Comparison of ENCODE assay signal across 7 mouse cellular contexts in the genomic region with DNA sequence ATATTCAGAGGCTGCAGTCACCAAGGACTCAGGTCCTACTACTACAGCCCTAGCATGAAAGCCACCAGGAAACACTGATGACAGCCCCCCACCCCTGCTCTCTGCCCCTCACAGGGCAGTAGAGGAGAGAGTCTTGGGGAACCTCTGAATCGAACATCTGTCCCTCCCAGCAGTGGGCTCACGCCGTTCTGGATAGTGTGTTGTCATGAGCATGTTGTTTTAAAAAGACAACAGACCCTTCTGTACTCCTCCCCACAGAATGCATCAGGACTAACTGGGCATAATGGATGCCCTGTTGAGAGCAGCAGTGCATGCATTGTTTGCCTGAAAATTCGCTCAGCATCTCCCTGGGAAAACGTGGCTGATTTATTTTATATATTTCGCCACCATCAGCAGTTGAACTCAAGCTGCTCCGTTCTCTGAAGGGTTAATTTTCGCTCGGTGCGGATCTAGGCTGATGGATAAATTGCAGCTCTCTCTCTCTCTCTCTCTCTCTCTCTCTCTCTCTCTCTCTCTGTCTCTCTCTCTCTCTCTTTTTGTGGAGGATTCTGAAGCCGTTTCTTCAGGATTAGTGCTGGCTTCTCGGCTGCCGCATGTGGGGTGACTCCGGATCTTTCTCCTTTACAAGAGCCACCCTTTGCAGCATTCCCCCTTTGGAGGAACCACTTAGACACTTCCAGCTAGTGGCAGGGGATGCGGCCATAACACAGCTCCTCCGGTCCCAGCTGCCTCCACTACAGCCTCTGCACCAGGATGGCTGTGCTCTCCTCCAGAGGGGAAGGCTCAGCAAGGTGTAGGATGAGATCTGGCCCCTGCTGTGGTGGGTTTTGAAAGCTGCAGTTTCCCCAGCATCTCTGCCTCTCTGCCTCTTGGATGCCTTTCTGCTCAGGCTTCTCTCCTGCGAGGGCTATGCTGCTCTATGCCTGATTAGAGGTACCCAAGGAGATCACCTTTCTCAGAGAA.
DNase-seq lines count a peak whose midpoint lies in the region; ATAC-seq lines count a peak whose summit lies in the region.

No protein-coding gene starts in this region.

- H3K27ac ChIP-seq in lung, embryonic 15.5 days = no peak overlapping the region
- no peak overlapping the region for H3K27ac ChIP-seq in embryonic facial prominence, embryonic 13.5 days

- no peak for ATAC-seq in lung, embryonic 15.5 days (ENCODE audit: borderline replicate concordance, extremely low read depth, low FRiP score, low TSS enrichment)
- ATAC-seq in embryonic facial prominence, embryonic 13.5 days (ENCODE audit: insufficient number of reproducible peaks, insufficient read depth, low FRiP score, low TSS enrichment, low read depth) = 0 out of 2 replicates have a peak, but pooled peaks have one; percentile 37

- no peak for DNase-seq in lung, postnatal 10 days
- DNase-seq in left cerebral cortex, postnatal 4 days = peak; percentile 43
- DNase-seq in right cerebral cortex, postnatal 4 days = peak; percentile 37
- no peak for DNase-seq in testis, postnatal 10 days (ENCODE audit: low spot score)
- no peak for DNase-seq in lung, postnatal 4 days

- H3K4me3 ChIP-seq in lung, embryonic 15.5 days = no peak overlapping the region
- H3K4me3 ChIP-seq in embryonic facial prominence, embryonic 13.5 days = peak overlapping the region; percentile 40

- intact Hi-C loops in left cerebral cortex, postnatal 4 days (cut with DNase I) = no loop called here

- WGBS in lung, embryonic 15.5 days = 12% methylated on average over 17 of the region's 17 CpGs
- 4% methylated on average over 17 of the region's 17 CpGs for WGBS in embryonic facial prominence, embryonic 13.5 days

- no peaks in the 10 kb centered on the region for H3K9me3 ChIP-seq in lung, embryonic 15.5 days
- no peaks in the 10 kb centered on the region for H3K9me3 ChIP-seq in embryonic facial prominence, embryonic 13.5 days

- H3K4me1 ChIP-seq in lung, embryonic 15.5 days = peaks cover 15% of the 10 kb centered on the region
- peaks cover 25% of the 10 kb centered on the region for H3K4me1 ChIP-seq in embryonic facial prominence, embryonic 13.5 days

- no peaks in the 10 kb centered on the region for H3K36me3 ChIP-seq in lung, embryonic 15.5 days
- no peaks in the 10 kb centered on the region for H3K36me3 ChIP-seq in embryonic facial prominence, embryonic 13.5 days

- peak overlapping the region; percentile 41 for H3K4me2 ChIP-seq in lung, embryonic 15.5 days
- peak overlapping the region; percentile 67 for H3K4me2 ChIP-seq in embryonic facial prominence, embryonic 13.5 days

- no peak overlapping the region for H3K9ac ChIP-seq in lung, embryonic 15.5 days
- H3K9ac ChIP-seq in embryonic facial prominence, embryonic 13.5 days = peak overlapping the region; percentile 69

- H3K27me3 ChIP-seq in lung, embryonic 15.5 days = no peaks in the 10 kb centered on the region
- no peaks in the 10 kb centered on the region for H3K27me3 ChIP-seq in embryonic facial prominence, embryonic 13.5 days

Comparison
In these comparisons a context has a peak if more than half of its experiments do, and no peak if none do; other contexts are left out.
1. DNase-seq: peak in left cerebral cortex, postnatal 4 days (single experiment) and right cerebral cortex, postnatal 4 days (single experiment); none in lung, postnatal 10 days (single experiment), testis, postnatal 10 days (single experiment) and lung, postnatal 4 days (0 of 2).